Mouse (Mus musculus) thymus, adult 2 months (tissue): ENCODE results near the gene Pip4k2a. TPM values are rescaled to one million over a fixed set of nuclear protein-coding genes. Genes with fewer than 3 reads are reported as not detected.

ENCODE experiments used
- DNase-seq: peaks from one replicate; pipeline ENCODE4 v3.0.0; 2021
- H3K27ac ChIP-seq: fragments of 200-500 bp; 2 replicates; pipeline ENCODE4 v1.5.1; 2012; ENCODE audit warnings: low read length, control low read depth; ENCODE audit not compliant: control insufficient read depth, insufficient read depth
- H3K27me3 ChIP-seq: fragments of 200-500 bp; 2 replicates; pipeline ENCODE4 v1.6.1; 2012; ENCODE audit warnings: mild to moderate bottlenecking, low read length, moderate library complexity, mixed read lengths; ENCODE audit not compliant: control insufficient read depth, insufficient read depth
- H3K36me3 ChIP-seq: fragments of 200-500 bp; 2 replicates; pipeline ENCODE4 v1.6.1; 2012; ENCODE audit warnings: mild to moderate bottlenecking, low read length, moderate library complexity; ENCODE audit not compliant: control insufficient read depth, insufficient read depth
- H3K4me1 ChIP-seq: fragments of 200-500 bp; replicated peaks from 2 replicates; pipeline ENCODE4 v1.6.1; 2012; ENCODE audit warnings: low read length; ENCODE audit not compliant: control insufficient read depth, insufficient read depth
- H3K4me3 ChIP-seq: fragments of 200-500 bp; 2 replicates; pipeline ENCODE4 v1.5.1; 2012; ENCODE audit warnings: mild to moderate bottlenecking, low read length, control low read depth, moderate library complexity; ENCODE audit not compliant: control insufficient read depth, insufficient read depth
- CTCF ChIP-seq: fragments of 200-500 bp; IDR thresholded peaks from 2 replicates; pipeline ENCODE4 v1.5.1; 2012; ENCODE audit warnings: mild to moderate bottlenecking, control low read depth, low read length, moderate library complexity, borderline replicate concordance; ENCODE audit not compliant: control insufficient read depth, poor library complexity, insufficient read depth; ENCODE audit errors: extremely low read depth
- POLR2A ChIP-seq: fragments of 200-500 bp; IDR thresholded peaks from 2 replicates; pipeline ENCODE4 v1.6.1; 2012; ENCODE audit warnings: mild to moderate bottlenecking, low read length, control low read depth, moderate library complexity; ENCODE audit not compliant: control insufficient read depth, poor library complexity, insufficient read depth; ENCODE audit errors: extremely low read depth
- WGBS: fragments of 180-500 bp; shearing (Covaris S2); methylation state at CpG from one replicate; pipeline ENCODE4 v1.1.7; 2018; 5-methylcytosine and 5-hydroxymethylcytosine counted together
- polyA plus RNA-seq: library from polyadenylated mRNA; depleted of rRNA; stranded (reverse); fragments of >200 nt; gene quantifications from 2 replicates; pipeline ENCODE4 v1.2.3, GENCODE M21; 2012

Pip4k2a gene
- polyA plus RNA-seq, 1 experiment, result 61.2 TPM

DNA sequence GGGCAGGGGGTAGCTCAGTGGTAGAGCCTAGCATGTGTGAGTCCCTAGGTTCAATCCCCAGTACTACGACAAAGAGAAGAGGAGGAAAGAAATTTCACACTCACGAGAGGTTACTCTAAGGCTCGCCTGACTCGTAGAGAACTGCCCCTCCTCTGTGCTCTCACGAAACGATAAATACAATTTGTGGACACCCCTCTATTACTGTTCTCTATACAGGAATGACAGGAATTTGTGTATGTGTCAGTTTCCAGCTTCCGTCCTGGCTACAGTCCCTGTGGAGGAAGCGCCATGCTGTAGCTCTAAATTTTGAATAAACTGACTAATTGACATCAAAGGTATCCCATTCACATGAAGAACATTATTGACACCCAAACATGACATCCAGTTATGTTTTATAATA lies 90.7 kb downstream of the Pip4k2a start:
- DNase-seq, result no peak
- TF ChIP-seq POLR2A, result no peak
- no peak for TF ChIP-seq CTCF
- Histone ChIP-seq H3K4me3 (no peak overlapping the region), H3K27me3 (no peaks in the 10 kb centered on the region), H3K27ac (no peak overlapping the region), H3K36me3 (peaks cover 32% of the 10 kb centered on the region), H3K4me1 (peaks cover 4% of the 10 kb centered on the region; the same call in 1 of the 2 replicates)
- 95% methylated on average over 8 of the region's 8 CpGs for WGBS

DNA sequence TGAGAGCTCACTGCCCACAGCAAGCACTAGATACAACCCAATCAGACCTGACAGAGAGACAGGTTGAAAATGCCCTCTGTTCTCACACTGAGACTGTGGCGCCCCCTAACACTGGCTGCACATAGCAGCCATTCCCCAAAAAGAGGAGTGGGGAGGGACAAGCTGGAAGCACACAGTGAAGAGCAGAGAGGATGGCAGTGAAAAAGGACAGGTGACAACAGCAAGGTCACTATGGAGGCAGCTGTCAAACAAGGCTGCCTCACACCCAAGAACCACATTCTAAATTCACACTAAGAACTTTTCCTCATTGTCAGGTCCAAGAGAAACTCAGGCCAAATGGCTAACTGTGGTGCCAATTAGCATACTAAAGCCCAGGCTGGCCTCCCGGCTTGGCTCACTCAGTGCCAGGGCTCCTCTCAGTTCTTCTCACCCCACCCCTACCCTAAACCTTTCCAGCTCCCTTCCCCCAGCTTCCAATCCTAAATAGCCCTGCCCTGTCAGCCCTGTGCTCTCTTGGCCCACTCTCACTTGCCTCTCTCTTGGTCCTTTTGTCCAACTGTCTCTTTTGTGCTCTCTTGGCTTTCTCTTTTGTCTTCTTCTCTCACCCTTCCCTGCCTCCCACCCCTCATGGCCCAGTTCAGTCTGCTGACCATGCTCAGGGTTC lies 91.4 kb downstream of the Pip4k2a start:
- TF ChIP-seq POLR2A (no peak), CTCF (no peak)
- Histone ChIP-seq H3K27me3 (no peaks in the 10 kb centered on the region), H3K27ac (no peak overlapping the region), H3K36me3 (peaks cover 39% of the 10 kb centered on the region), H3K4me1 (0 out of 2 replicates have a peak, but pooled peaks cover 3% of the 10 kb centered on the region), H3K4me3 (no peak overlapping the region)
- 86% methylated on average over 2 of the region's 2 CpGs for WGBS
- no peak for DNase-seq

DNA sequence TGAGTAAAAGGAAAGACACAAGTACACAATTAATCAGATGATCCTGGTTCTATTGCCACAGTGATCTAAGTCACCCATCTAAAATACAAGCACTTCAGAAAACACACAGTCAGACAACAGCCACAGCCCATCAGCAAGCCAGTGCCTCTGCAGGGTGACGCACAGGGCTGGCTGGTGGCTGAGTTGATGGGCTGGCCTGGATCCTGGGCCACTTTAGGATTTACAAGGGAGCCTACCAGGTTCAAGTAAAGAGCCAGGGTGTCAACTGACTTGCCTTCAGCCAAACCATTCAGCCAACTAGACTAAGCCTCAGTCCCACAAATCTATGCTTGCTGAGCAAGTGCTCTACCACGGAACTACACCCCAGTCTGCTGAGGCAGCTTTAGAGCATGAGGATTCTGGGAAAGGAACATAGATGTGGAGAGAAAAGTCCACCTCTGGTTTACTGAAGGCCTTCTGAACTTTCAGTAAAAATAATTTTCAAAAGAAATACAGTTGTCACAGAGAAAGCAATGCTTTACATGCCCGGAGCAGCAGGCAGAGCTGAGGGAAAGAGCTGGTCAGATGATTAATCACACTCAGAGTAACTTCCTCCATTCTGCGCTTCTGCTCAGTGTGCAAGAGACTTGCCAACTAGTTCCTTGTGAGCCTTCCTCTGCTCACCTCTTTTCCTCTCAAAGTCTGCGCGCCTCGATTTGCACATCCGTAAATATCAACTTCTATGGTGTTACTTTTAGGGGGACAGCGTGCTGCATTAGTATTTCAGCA lies 94.4 kb downstream of the Pip4k2a start:
- Histone ChIP-seq H3K27ac (no peak overlapping the region), H3K36me3 (peaks cover 59% of the 10 kb centered on the region)
- no peak for DNase-seq

GRCm38 (mm10) chr2:18901133-18901532 lies 96.8 kb downstream of the Pip4k2a start:
- no peaks in the 10 kb centered on the region for H3K27me3 ChIP-seq
- DNase-seq, result no peak
- H3K27ac ChIP-seq, result no peak overlapping the region
- TF ChIP-seq CTCF, result no peak
- TF ChIP-seq POLR2A, result no peak
- H3K4me1 ChIP-seq, result peaks cover 13% of the 10 kb centered on the region
- peaks cover 53% of the 10 kb centered on the region for H3K36me3 ChIP-seq
- H3K4me3 ChIP-seq, result no peak overlapping the region
- WGBS, result 59% methylated on average over 4 of the region's 4 CpGs

More for the DNA sequence above, 94.4 kb downstream of the Pip4k2a start:
- no peaks in the 10 kb centered on the region for H3K27me3 ChIP-seq
- WGBS, result 64% methylated on average over 9 of the region's 9 CpGs
- H3K4me1 ChIP-seq, result 0 out of 2 replicates have a peak, but pooled peaks cover 2% of the 10 kb centered on the region
- no peak for TF ChIP-seq CTCF
- TF ChIP-seq POLR2A, result no peak
- no peak overlapping the region for H3K4me3 ChIP-seq

DNA sequence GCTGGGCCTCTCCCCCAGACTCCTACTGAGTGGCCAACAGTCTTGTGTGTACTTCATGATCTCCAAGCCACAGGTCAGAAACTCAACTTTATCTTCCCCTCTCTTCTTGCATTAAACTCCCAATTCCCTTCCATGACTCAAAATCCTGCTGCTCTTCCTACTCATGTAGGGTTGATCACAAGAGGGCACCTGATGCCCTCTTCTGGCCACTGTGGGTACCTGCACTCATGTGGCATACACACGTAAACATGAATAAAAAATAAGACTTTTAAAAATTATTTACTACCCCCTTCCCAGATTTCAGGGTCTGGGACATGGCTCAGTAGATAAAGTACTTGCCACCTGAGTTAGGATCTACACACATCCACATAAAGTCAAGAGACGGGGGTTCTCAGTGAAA lies 97.3 kb downstream of the Pip4k2a start:
- Histone ChIP-seq H3K4me1 (peaks cover 13% of the 10 kb centered on the region), H3K27me3 (no peaks in the 10 kb centered on the region), H3K36me3 (peaks cover 48% of the 10 kb centered on the region), H3K4me3 (no peak overlapping the region), H3K27ac (no peak overlapping the region)
- 97% methylated on average over 2 of the region's 2 CpGs for WGBS
- no peak for TF ChIP-seq CTCF
- TF ChIP-seq POLR2A, result no peak
- DNase-seq, result no peak

DNA sequence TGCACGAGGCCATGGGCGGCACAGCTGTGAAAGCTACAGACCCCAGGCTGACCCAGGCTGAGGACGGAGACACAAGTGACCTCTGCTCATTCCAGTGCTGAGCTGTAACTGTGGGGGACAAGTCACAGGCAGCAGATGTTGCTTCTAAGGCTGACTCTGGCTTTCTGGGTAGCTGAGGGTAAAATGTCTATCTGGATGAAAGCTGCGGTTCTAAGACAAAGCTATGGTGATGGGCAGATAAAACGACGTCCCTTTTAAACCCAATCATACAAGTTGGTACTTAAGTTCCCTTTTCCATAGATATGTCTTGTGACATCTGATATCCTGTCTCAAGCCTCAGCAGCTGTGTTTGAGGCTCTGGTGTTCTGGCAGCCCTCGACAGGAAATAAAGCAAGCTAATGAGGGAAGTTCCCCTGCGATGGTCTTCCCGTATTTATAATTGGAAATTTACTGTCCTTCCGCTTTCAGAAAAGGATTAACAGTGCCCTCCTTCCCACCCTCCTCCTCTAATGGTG lies 100.1 kb downstream of the Pip4k2a start:
- H3K4me1 ChIP-seq, result peaks cover 13% of the 10 kb centered on the region
- H3K4me3 ChIP-seq, result no peak overlapping the region
- no peak for TF ChIP-seq CTCF
- no peak for TF ChIP-seq POLR2A
- peaks cover 40% of the 10 kb centered on the region for H3K36me3 ChIP-seq
- DNase-seq, result no peak
- WGBS, result 12% methylated on average over 10 of the region's 10 CpGs
- H3K27me3 ChIP-seq, result no peaks in the 10 kb centered on the region
- H3K27ac ChIP-seq, result no peak overlapping the region
